Mouse (Mus musculus) common myeloid progenitor, adult 5-6 weeks (primary cell): ENCODE data around the gene Gba. TPM values are rescaled to one million over a fixed set of nuclear protein-coding genes. Genes with fewer than 3 reads are reported as not detected.
A peak's percentile ranks its signal among the peaks of the same experiment; 100 is the strongest.

ENCODE experiments used
- ATAC-seq: replicated peaks from 2 replicates; pipeline ENCODE4 v1.8.0; 2016; ENCODE audit warnings: low read depth, mild to moderate bottlenecking, moderate TSS enrichment, inconsistent platforms; ENCODE audit not compliant: poor library complexity, severe bottlenecking
- total RNA-seq: library from RNA; stranded (forward); fragments of 200-1000, 187-1606 nt; gene quantifications from 2 replicates; pipeline ENCODE4 v1.2.3, GENCODE M21; 2017

The Gba gene
- total RNA-seq, 1 experiment from 2014 or later = 41.5 TPM

DNA sequence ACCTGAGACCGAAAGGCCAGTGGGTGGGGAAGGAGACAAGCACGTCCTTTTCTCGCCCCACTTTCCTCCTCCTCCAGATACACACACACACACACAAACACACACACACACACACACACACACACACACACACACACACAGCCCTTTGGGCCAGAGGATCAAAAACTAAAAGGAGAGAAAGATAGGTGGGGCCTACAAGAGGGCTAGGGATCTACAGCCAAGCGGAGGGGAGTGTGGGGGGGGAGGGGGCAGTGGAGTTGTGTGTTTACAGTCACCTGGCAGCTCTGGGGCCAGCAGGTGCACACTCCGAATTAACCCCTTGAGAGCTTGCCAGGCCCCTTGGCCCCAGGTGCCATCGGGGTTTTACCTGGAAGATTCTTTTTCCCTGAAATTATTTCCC, 29.9 kb downstream of the Gba start:
- ATAC-seq = no peak

- peak; percentile 81 for ATAC-seq
Measured at GRCm38 (mm10) chr3:89233562-89234110, 30.9 kb downstream of the Gba start.

DNA sequence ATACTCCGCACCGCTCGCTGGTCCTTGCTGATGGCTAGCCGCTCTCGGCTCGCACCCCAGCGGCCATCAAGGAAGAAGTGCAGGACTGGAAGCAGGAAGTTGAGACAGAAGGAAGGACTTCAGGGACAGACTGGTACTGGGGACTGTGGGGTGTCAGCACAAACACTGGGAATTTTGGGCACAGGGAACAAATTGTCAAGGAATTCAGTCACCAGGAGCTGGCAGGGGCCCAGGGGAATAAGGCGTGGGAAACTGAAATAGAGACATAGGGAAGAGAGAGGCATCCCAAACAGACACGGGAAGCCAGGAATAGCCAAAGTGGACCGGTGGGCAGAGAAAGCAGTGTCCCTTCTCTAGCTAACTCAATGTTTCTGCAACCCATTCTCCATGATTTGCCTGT, 33.8 kb downstream of the Gba start:
- no peak for ATAC-seq

GRCm38 (mm10) chr3:89237682-89238081, 35.0 kb downstream of the Gba start:
- ATAC-seq = no peak

DNA sequence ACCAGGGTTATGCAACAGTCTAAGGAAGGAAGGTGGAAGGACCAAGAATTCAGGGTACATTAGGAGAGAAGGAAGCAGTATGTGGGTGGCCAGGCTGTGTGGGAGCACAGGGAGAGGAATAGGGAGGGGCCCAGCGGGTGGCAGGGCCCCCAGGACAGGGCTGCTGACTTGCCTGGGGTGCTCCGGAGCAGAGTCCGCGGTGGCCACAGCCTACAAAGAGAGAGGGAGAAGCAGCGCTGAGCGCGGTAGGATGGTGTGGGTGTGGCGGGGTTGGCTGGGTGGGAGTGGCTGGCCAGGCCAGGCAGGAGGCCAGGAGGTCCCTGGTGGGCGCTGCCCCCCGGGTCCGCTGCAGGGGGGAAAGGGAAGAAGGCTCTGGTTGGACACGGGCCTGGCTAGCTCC, 35.8 kb downstream of the Gba start:
- no peak for ATAC-seq

DNA sequence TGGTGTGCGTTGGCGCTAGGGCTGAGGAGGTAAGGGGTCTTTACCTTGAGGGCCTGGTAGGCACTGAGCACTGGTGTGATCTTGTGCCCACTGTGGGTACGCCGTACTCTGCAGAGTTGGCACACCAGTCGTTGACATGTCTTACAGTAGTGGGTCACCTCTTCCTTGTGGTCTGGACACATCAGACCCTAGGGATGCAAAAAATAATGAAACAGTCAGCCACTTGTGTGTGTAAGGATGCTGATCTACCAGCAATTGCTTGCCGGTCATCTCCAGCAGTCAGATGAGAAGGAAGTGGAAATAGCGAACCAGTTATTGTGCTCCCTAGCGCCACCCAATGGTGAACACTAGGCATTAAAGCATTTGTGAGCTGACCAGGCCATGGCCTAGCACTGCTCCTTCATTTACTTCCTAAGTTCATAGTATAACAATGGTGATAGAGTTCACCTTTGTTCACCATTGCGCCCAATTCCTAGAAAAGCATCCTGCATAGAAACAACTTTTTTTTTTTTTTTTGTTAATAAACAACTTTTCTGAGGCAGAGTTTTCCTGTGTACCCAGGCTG, 39.7 kb downstream of the Gba start:
- ATAC-seq = peak; percentile 24; the same call in 1 of the 2 replicates

GRCm38 (mm10) chr3:89243609-89244008, 40.9 kb downstream of the Gba start:
- ATAC-seq = peak; percentile 72

DNA sequence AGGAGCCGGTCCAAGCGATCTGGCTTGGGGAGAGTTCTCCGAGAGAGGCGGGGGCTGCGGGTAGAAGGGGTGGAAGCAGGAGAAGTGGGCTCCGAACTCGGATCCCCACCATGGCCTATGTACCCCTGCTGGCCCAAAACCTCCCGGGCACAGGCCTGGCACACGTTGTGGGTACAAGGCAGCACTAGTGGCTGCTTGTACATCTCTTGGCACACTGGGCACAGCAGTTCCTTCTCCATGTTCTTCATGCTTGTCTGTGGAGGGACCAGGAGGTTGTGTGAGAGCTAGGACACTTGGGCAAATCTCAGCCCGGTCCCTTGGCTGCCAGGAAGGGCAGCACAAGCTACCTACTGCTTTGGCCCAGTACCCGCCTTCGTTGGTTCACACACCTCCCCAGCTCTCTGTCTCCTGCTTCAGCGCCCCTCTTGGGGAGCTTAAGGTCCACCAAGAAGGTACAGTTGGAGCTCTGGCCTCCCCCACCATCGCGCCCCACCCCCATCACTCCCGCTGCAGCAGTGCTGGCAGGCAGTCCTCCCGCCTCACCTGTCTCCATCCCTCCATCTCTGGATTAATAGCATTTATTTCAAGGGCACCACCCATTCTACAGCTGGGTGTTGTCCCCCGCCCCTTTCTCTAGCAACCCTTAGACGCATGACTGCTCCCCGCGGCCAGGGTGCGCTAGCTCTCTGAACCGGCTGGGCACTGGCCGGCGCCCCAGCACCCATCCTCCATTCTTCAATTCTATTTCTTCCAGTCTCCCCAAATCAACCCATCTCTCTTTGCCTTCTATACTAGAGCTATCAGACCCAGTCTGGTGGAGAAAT, 41.6 kb downstream of the Gba start:
- peak; percentile 17; the same call in 1 of the 2 replicates for ATAC-seq

DNA sequence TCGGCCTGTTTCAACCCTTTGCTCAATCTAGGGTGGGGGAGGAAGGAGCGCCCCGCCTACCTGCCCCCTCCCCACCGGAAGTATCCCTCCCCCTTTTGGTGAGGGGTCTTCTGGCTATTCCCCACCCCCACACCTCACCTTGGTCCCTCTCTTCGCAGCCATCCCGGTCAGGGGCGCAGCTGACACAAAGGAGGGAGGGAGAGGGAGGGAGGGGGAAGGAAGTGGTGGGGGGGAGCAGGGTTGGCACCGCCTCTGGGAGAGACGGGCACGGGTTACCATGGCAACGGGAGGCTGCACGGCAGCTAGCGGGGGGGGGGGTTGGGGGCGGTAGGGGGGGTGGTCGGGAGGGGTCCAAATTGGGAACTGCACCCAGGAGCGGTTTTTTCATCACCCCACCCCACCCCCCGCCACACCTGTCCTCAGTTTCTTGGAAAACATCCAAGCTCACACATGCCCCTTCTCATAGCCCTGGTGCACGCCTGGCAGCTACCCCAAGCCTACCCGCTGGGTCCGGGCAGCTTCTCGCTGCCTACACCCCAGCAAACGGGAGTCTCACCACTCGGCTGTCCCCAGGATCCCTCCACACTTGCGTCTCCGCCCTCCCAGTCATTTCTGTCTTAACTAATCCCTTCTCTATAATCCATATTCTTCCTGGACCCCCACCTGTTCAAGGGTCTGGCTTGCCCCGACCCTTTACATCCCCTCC, 42.4 kb downstream of the Gba start:
- no peak for ATAC-seq

GRCm38 (mm10) chr3:89245688-89246171, 43.0 kb downstream of the Gba start, which contains the start of gene Krtcap2:
Gene Krtcap2 (plus strand): TSS chr3:89245966.
- ATAC-seq = no peak

- ATAC-seq = peak; percentile 67
Measured at GRCm38 (mm10) chr3:89246261-89247100, 43.8 kb downstream of the Gba start, which contains the start of gene Trim46. Gene Trim46 (minus strand): TSS chr3:89246309.

DNA sequence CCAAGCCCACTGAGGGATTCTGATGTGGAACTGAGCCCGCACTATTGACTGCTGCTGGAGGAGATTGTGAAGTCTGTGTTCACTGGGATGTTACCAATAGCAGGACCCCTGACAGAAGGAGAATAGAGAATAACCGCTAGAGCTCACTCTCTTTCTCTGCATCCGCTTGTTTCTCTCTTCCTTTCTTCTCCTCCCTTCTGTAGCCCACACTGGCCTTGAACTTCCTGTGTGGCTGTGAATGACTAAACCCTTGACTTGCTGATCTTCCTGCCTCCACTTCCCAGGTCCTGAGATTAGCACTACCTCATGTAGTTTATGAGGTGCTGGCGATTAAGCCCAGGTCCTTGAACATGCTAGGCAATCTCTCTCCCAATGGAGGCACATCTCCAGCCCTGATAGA, 44.7 kb downstream of the Gba start:
- no peak for ATAC-seq

- peak; percentile 6; the same call in 1 of the 2 replicates for ATAC-seq
Measured at GRCm38 (mm10) chr3:89250435-89251040, 47.8 kb downstream of the Gba start.

DNA sequence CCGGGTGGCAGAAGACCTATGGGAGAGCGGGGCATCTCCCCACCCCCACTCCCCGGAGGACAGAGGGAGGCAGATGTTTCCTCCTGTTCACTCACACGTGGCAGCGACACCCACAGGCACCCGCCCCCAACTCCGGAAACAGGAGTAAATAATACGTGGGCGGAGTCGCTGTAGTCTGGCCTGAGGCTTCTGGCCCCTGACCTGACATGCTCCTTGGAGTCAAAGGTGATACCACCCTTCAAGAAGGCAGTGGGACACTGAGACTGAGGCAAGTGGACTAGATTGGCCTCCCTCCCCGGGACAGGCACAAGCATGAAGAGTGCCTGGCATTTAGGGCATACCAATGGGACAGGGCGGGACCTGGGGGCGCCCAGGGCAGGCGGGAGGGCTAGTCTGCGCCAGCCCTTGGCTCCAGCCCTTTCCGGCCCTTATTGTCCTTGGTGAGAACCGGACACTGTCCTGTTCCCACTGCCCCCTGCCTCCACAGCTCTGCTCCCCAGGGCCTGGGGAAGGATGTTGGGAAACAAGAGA, 48.7 kb downstream of the Gba start:
- peak; percentile 78 for ATAC-seq

- ATAC-seq = no peak
Measured at GRCm38 (mm10) chr3:89254994-89255393, 52.3 kb downstream of the Gba start.

DNA sequence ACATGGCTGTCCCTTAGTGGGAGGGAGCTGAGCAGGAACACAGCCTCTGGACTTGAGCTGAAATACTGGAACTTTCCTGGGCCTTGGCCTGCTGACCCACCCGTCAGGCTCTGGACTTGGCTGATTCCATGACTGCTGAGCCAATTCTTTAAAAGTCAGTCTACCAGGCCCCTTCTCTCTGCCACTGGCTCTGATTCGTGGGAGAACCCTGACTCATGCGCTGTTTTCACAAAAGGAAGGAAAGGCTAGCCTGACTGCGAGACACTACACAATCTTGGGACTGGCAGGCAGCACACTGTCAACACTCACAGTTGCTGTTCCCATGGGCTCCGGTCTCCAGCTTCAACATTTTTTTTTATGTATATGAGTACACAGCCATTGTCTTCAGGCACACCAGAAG, 53.4 kb downstream of the Gba start:
- ATAC-seq = no peak
